Mouse (Mus musculus) 3134 (cell line): ENCODE measurements around the gene Fbxo30.
A peak's percentile ranks its signal among the peaks of the same experiment; 100 is the strongest.
"Not testable (repeated sequence)": the region's sequence is repeated elsewhere in the genome, so short reads cannot be mapped to it uniquely, and the experiment has no call there.

Source experiments
- DNase-seq: peaks from one replicate; pipeline ENCODE4 v3.0.0-alpha.2; 2011; ENCODE audit warnings: low spot score; ENCODE audit not compliant: insufficient read length; ENCODE audit errors: extremely low read depth

Gene Fbxo30

GRCm38 (mm10) chr10:11280578-11281463 is at the start of gene Fbxo30:
Gene Fbxo30, plus strand, starts transcription at chr10:11281330.
- peak; percentile 95 for DNase-seq

GRCm38 (mm10) chr10:11233208-11233607 is 47.9 kb upstream of the Fbxo30 start:
- DNase-seq, result no peak

GRCm38 (mm10) chr10:11242988-11243387 is 38.1 kb upstream of the Fbxo30 start:
- not testable (repeated sequence) for DNase-seq

GRCm38 (mm10) chr10:11248210-11248609 is 32.9 kb upstream of the Fbxo30 start:
- DNase-seq, result no peak

GRCm38 (mm10) chr10:11250247-11250997 is 30.7 kb upstream of the Fbxo30 start:
- no peak for DNase-seq

- DNase-seq, result not testable (repeated sequence)
These were observed 27.5 kb upstream of the Fbxo30 start for GRCm38 (mm10) chr10:11253581-11253980.

- DNase-seq, result no peak
These were observed 21.0 kb upstream of the Fbxo30 start for GRCm38 (mm10) chr10:11260119-11260518.

- DNase-seq, result not testable (repeated sequence)
These were observed 18.8 kb upstream of the Fbxo30 start for GRCm38 (mm10) chr10:11262292-11262691.

GRCm38 (mm10) chr10:11263795-11264194 is 17.3 kb upstream of the Fbxo30 start:
- not testable (repeated sequence) for DNase-seq

GRCm38 (mm10) chr10:11269165-11269564 is 12.0 kb upstream of the Fbxo30 start:
- DNase-seq, result no peak

- DNase-seq, result peak; percentile 57
These were observed 6.7 kb upstream of the Fbxo30 start for GRCm38 (mm10) chr10:11274431-11274830.

GRCm38 (mm10) chr10:11280235-11280577 is 924 bp upstream of the Fbxo30 start:
- DNase-seq, result no peak

- peak; percentile 69 for DNase-seq
These were observed 572 bp downstream of the Fbxo30 start for GRCm38 (mm10) chr10:11281498-11282305.

GRCm38 (mm10) chr10:11282306-11282631 is 1.1 kb downstream of the Fbxo30 start:
- no peak for DNase-seq

GRCm38 (mm10) chr10:11298418-11298817 is 17.3 kb downstream of the Fbxo30 start:
- DNase-seq, result no peak

- no peak for DNase-seq
These were observed 24.4 kb downstream of the Fbxo30 start for GRCm38 (mm10) chr10:11305365-11306053.

GRCm38 (mm10) chr10:11306054-11306367 is 24.9 kb downstream of the Fbxo30 start:
- DNase-seq, result no peak

GRCm38 (mm10) chr10:11309866-11310265 is 28.7 kb downstream of the Fbxo30 start:
- DNase-seq, result no peak

- DNase-seq, result no peak
These were observed 29.4 kb downstream of the Fbxo30 start for GRCm38 (mm10) chr10:11310481-11310880.

GRCm38 (mm10) chr10:11317856-11318454 is 36.8 kb downstream of the Fbxo30 start:
- not testable (repeated sequence) for DNase-seq
